Mouse (Mus musculus) lung, embryonic 15.5 days (tissue): ENCODE data around the gene Etv1. TPM values are rescaled to one million over a fixed set of nuclear protein-coding genes. Genes with fewer than 3 reads are reported as not detected.

Experiments
- ATAC-seq: fragments of 200-750 bp; cut with Nextera tagmentation; 2 replicates; pipeline ENCODE4 v1.8.0; 2017; ENCODE audit warnings: moderate number of reproducible peaks, borderline replicate concordance; ENCODE audit not compliant: low FRiP score, low TSS enrichment; ENCODE audit errors: extremely low read depth
- H3K27ac ChIP-seq: fragments of 300-500 bp; sonication (generic); 2 replicates; pipeline ENCODE4 v1.5.1; 2015; ENCODE audit warnings: moderate library complexity, mild to moderate bottlenecking, inconsistent platforms
- H3K27me3 ChIP-seq: fragments of 300-500 bp; sonication (generic); 2 replicates; pipeline ENCODE4 v1.6.1; 2015; ENCODE audit warnings: inconsistent platforms
- H3K36me3 ChIP-seq: fragments of 300-500 bp; sonication (generic); 2 replicates; pipeline ENCODE4 v1.6.1; 2015; ENCODE audit warnings: inconsistent platforms
- H3K4me1 ChIP-seq: fragments of 300-500 bp; sonication (generic); 2 replicates; pipeline ENCODE4 v1.6.1; 2015; ENCODE audit warnings: inconsistent platforms
- H3K4me2 ChIP-seq: fragments of 300-500 bp; sonication (generic); 2 replicates; pipeline ENCODE4 v1.6.1; 2015; ENCODE audit warnings: inconsistent platforms, mild to moderate bottlenecking, moderate library complexity
- H3K4me3 ChIP-seq: fragments of 300-500 bp; sonication (generic); 2 replicates; pipeline ENCODE4 v1.5.1; 2015; ENCODE audit warnings: mild to moderate bottlenecking, inconsistent platforms
- H3K9ac ChIP-seq: fragments of 300-500 bp; sonication (generic); 2 replicates; pipeline ENCODE4 v1.6.1; 2015; ENCODE audit warnings: inconsistent platforms
- H3K9me3 ChIP-seq: fragments of 300-500 bp; sonication (generic); 2 replicates; pipeline ENCODE4 v1.6.1; 2016; ENCODE audit warnings: inconsistent platforms
- WGBS: fragments of 180-500 bp; shearing (Covaris S2); methylation state at CpG from one replicate; pipeline ENCODE4 v1.1.7; 2015; 5-methylcytosine and 5-hydroxymethylcytosine counted together
- polyA plus RNA-seq: library from polyadenylated mRNA; unstranded; fragments of >200 nt; fragmentation: Nextera tagmentation; extraction: Ambion mirVana; gene quantifications from 2 replicates; pipeline ENCODE4 v1.2.1, GENCODE M21; 2015

The Etv1 gene
- 35.8 and 39.4 TPM in 2 replicates for polyA plus RNA-seq

- Histone ChIP-seq H3K4me3 (peak within 1 kb of the TSS; percentile 63), H3K4me1 (peaks cover 7% of the 10 kb centered on the region; the same call in 1 of the 2 replicates), H3K27me3 (no peaks in the 10 kb centered on the region), H3K9me3 (no peaks in the 10 kb centered on the region), H3K4me2 (peak within 1 kb of the TSS; percentile 96), H3K27ac (peak within 1 kb of the TSS; percentile 99), H3K36me3 (no peaks in the 10 kb centered on the region), H3K9ac (peak within 1 kb of the TSS; percentile 58)
- ATAC-seq, result peak; percentile 80
- under 1% methylated on average over 20 of the region's 20 CpGs for WGBS
Measured at GRCm38 (mm10) chr12:38779186-38779777, at the start of gene Etv1. TSS of gene Etv1 (plus strand) at chr12:38779380.

DNA sequence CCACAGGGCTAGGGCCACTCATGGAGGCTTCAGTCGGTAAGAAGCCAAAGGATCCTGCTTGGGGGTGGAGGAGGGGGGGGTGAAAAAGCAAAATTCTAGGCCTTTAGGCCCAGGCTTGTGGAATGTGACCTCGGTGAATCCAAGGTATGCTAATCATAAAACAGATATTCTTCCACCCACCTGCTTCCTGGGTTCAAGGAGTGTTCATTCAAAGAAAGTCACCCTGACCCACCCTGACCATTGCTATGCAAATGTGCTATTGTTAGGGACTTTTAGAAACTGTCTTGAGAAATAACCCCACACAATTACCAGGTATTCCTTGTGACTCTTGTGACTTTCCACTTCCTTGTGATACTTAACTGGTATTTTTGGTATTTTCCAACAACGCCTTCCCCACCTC, 49.5 kb upstream of the Etv1 start:
- H3K36me3 ChIP-seq, result no peaks in the 10 kb centered on the region
- H3K27ac ChIP-seq, result no peak overlapping the region
- no peaks in the 10 kb centered on the region for H3K9me3 ChIP-seq
- 77% methylated on average over 3 of the region's 3 CpGs for WGBS
- no peak for ATAC-seq
- no peak overlapping the region for H3K4me3 ChIP-seq
- H3K9ac ChIP-seq, result no peak overlapping the region
- no peaks in the 10 kb centered on the region for H3K27me3 ChIP-seq
- no peaks in the 10 kb centered on the region for H3K4me1 ChIP-seq
- no peak overlapping the region for H3K4me2 ChIP-seq

DNA sequence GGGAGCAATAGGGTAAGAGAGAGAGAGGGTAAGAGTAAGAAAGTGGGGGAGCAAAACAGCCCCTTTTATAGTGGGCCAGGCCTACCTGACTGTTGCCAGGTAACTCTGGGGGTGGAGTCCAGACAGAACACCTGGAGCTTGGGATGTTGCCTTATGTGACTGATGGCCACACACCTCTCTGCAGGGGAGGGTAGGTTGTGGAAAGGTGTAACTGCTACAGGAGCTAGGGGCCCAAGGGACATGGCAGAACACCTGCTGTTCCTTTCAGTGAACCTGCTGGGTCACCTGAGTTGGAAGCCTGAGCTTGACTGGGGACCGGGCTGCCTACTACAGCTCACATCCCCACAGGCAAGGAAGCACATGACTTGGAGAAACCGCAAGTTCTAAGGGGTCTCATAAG, 48.4 kb upstream of the Etv1 start:
- no peak overlapping the region for H3K9ac ChIP-seq
- no peaks in the 10 kb centered on the region for H3K9me3 ChIP-seq
- H3K27me3 ChIP-seq, result no peaks in the 10 kb centered on the region
- no peak for ATAC-seq
- H3K27ac ChIP-seq, result no peak overlapping the region
- H3K4me3 ChIP-seq, result no peak overlapping the region
- H3K4me2 ChIP-seq, result no peak overlapping the region
- H3K4me1 ChIP-seq, result no peaks in the 10 kb centered on the region
- WGBS, result 87% methylated on average over 2 of the region's 2 CpGs
- no peaks in the 10 kb centered on the region for H3K36me3 ChIP-seq

DNA sequence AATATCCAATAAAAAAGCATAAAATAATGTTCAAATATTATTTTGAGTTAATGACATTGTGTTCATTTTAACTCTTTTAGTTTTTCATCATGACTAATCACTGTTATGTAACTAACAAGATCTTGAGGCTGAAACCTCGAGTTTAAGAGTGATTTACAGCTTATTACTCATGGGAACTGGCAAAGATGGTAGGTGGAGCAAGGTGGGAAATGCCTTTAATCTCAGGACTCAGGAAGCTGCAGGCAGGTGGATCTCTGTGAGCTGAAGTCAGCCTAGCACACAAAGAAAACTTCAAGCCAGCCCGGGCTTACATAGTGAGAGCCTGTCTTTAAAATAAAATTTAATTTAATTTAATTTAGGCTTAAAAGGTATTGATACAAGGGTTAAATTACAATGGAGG, 19.9 kb upstream of the Etv1 start:
- WGBS, result 38% methylated on average over 2 of the region's 2 CpGs
- H3K9ac ChIP-seq, result no peak overlapping the region
- no peak overlapping the region for H3K27ac ChIP-seq
- H3K4me3 ChIP-seq, result no peak overlapping the region
- H3K9me3 ChIP-seq, result no peaks in the 10 kb centered on the region
- no peaks in the 10 kb centered on the region for H3K36me3 ChIP-seq
- H3K4me2 ChIP-seq, result no peak overlapping the region
- no peak for ATAC-seq
- H3K27me3 ChIP-seq, result no peaks in the 10 kb centered on the region
- H3K4me1 ChIP-seq, result no peaks in the 10 kb centered on the region

GRCm38 (mm10) chr12:38777316-38777715, 1.9 kb upstream of the Etv1 start:
- Histone ChIP-seq H3K36me3 (no peaks in the 10 kb centered on the region), H3K27me3 (no peaks in the 10 kb centered on the region), H3K4me1 (peaks cover 7% of the 10 kb centered on the region; the same call in 1 of the 2 replicates), H3K27ac (peak overlapping the region; percentile 99), H3K4me3 (0 out of 2 replicates have a peak overlapping the region, but pooled peaks have one; percentile 63), H3K4me2 (peak overlapping the region; percentile 96), H3K9me3 (no peaks in the 10 kb centered on the region), H3K9ac (no peak overlapping the region)
- no peak for ATAC-seq
- 67% methylated on average over 7 of the region's 7 CpGs for WGBS

- H3K9ac ChIP-seq, result 0 out of 2 replicates have a peak overlapping the region, but pooled peaks have one; percentile 2
- ATAC-seq, result no peak
- peak overlapping the region; percentile 96 for H3K4me2 ChIP-seq
- H3K4me1 ChIP-seq, result peaks cover 7% of the 10 kb centered on the region; the same call in 1 of the 2 replicates
- no peaks in the 10 kb centered on the region for H3K36me3 ChIP-seq
- H3K4me3 ChIP-seq, result peak overlapping the region; percentile 63
- H3K27ac ChIP-seq, result peak overlapping the region; percentile 99
- no peaks in the 10 kb centered on the region for H3K9me3 ChIP-seq
- whole genome bisulfite sequencing, result 10% methylated on average over 6 of the region's 6 CpGs
- H3K27me3 ChIP-seq, result no peaks in the 10 kb centered on the region
Measured at GRCm38 (mm10) chr12:38777957-38778298, 1.3 kb upstream of the Etv1 start.

DNA sequence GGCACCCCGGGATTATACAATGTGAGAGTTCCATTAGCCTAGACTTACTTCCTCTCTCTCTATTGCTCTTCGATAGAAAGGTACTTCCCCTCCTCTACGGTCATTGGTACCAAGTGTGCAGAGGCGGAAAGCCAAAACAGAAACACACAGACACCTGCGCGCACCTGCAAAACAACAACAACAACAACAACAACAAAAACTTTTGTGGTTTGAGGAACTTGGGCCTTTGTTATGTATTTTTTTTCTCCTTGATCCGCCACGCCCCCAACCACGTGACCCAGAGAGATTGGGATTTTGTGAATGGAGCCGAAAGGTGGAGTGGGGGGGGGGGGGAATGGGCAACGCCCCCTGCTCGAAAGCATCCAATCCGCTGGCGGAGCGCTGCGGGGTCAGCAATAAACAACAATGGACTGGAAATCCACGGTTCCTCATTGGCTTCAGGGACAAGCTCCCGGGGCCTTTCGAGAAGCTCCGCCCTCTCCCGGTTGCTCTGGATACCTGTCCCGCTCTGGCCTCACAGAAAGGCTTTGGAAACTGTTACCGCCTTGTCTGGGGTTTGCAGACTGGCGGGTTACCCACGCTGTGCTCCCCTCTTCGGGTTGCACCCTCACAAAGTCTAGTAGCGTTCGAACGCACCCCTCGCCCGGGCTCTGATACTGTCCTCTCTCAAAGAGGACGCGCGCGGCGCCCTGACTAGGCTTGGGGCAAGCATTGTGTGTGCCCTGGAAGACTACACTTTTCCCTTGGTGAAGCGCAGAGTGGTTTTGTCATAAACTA, 693 bp upstream of the Etv1 start:
- peaks cover 7% of the 10 kb centered on the region; the same call in 1 of the 2 replicates for H3K4me1 ChIP-seq
- H3K27ac ChIP-seq, result peak overlapping the region; percentile 99
- peak overlapping the region; percentile 63 for H3K4me3 ChIP-seq
- WGBS, result under 1% methylated on average over 37 of the region's 37 CpGs
- no peaks in the 10 kb centered on the region for H3K9me3 ChIP-seq
- peak overlapping the region; percentile 58 for H3K9ac ChIP-seq
- H3K4me2 ChIP-seq, result peak overlapping the region; percentile 96
- H3K27me3 ChIP-seq, result no peaks in the 10 kb centered on the region
- H3K36me3 ChIP-seq, result no peaks in the 10 kb centered on the region
- ATAC-seq, result peak; percentile 89

DNA sequence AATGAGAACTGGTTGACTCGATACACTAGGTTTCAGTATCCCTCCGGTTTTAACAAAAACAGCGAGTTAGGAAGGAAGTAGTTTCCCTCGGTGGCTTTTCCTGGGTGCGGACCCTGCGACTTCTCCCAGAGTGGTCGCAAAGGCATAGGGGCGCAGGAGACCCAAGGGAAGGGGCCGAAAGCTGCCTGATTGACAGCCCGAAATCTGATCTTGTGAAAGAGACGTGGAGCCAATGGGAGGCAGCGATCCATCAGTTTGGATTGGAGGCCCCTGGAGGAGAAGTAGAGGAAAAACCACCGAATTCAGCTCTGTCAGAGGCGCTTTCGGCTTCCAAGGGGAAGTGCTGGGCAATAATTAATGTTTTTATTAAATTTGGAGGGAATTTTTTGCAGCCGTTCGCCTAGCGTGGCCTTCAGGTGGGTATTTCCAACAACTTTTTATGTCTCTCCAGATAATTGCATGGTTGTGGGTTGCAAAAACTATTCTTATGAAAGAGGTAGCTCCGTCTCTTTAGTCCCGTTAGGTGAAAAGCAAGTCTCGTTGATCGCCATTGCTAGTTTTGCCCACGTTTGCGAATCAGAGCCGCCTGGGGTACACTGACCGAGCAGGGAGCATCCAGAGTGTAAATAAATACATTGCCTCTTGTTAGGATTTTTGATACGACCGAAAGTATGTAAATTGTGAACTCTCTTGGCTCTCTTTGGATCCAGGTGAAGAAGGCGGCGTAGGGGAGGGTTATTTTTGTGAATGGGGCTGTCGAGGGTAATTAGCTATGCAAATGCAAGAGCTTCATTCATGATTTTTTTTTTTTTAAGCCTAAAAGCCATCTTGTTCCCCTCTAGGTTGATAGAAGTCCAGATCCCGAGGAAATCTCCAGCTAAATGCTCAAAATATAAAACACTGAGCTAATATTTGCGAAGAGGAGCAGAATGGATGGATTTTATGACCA, 1.1 kb downstream of the Etv1 start:
- under 1% methylated on average over 33 of the region's 33 CpGs for WGBS
- Histone ChIP-seq H3K27ac (peak overlapping the region; percentile 99), H3K27me3 (no peaks in the 10 kb centered on the region), H3K4me2 (peak overlapping the region; percentile 96), H3K4me1 (peaks cover 7% of the 10 kb centered on the region; the same call in 1 of the 2 replicates), H3K36me3 (no peaks in the 10 kb centered on the region), H3K9me3 (no peaks in the 10 kb centered on the region), H3K9ac (peak overlapping the region; percentile 58), H3K4me3 (peak overlapping the region; percentile 63)
- peak; percentile 62 for ATAC-seq

DNA sequence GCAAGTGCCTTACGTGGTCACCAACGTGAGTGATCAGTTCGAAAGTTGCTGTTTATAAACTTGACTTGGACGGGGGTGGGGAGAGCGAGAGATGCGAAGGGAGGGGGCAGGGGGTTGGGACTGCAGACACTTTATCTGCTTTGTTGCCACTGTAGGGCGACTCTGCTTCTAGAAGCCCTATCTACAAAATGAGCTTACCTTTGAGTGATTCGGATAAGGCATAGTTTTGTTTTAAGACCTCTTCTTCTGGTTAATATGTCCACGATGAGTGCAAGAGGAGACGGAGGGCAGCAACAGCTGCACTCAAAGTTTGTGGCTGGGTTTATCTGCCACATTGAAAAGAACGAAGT, 1.8 kb downstream of the Etv1 start:
- H3K4me3 ChIP-seq, result peak overlapping the region; percentile 63
- H3K9ac ChIP-seq, result peak overlapping the region; percentile 58
- no peaks in the 10 kb centered on the region for H3K36me3 ChIP-seq
- no peak for ATAC-seq
- no peaks in the 10 kb centered on the region for H3K27me3 ChIP-seq
- peak overlapping the region; percentile 96 for H3K4me2 ChIP-seq
- peaks cover 7% of the 10 kb centered on the region; the same call in 1 of the 2 replicates for H3K4me1 ChIP-seq
- H3K9me3 ChIP-seq, result no peaks in the 10 kb centered on the region
- peak overlapping the region; percentile 99 for H3K27ac ChIP-seq
- WGBS, result under 1% methylated on average over 11 of the region's 11 CpGs

DNA sequence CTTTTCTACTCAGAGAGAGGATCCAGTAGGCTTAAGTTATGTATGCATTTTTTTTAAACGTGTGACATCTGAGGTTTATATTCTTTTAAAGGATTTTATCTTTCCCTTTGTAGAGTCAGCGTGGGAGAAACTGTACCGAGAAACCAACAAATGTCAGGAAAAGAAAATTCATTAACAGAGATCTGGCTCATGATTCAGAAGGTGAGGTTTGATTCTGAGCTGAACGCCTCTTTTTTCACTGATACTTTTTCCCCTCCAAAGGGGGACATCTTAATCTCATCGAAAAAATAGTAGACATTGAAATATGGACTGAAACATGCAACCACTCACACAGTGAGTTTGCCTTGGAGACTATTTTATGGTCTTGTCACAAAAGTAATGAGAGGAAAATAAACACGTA, 2.5 kb downstream of the Etv1 start:
- Histone ChIP-seq H3K27ac (peak overlapping the region; percentile 99; the same call in 1 of the 2 replicates), H3K4me2 (peak overlapping the region; percentile 96), H3K9me3 (no peaks in the 10 kb centered on the region), H3K36me3 (no peaks in the 10 kb centered on the region), H3K4me1 (peaks cover 7% of the 10 kb centered on the region; the same call in 1 of the 2 replicates), H3K9ac (peak overlapping the region; percentile 58; the same call in 1 of the 2 replicates), H3K4me3 (peak overlapping the region; percentile 63), H3K27me3 (no peaks in the 10 kb centered on the region)
- 25% methylated on average over 6 of the region's 6 CpGs for WGBS
- no peak for ATAC-seq

- H3K4me3 ChIP-seq, result peak overlapping the region; percentile 3; the same call in 1 of the 2 replicates
- no peaks in the 10 kb centered on the region for H3K27me3 ChIP-seq
- H3K36me3 ChIP-seq, result no peaks in the 10 kb centered on the region
- H3K9ac ChIP-seq, result no peak overlapping the region; the same call in 1 of the 2 replicates
- no peak for ATAC-seq
- no peak overlapping the region for H3K27ac ChIP-seq
- peak overlapping the region; percentile 42 for H3K4me2 ChIP-seq
- peaks cover 7% of the 10 kb centered on the region; the same call in 1 of the 2 replicates for H3K4me1 ChIP-seq
- no peaks in the 10 kb centered on the region for H3K9me3 ChIP-seq
- WGBS, result 55% methylated on average over 1 of the region's 1 CpGs
Measured at GRCm38 (mm10) chr12:38783291-38783690, 4.1 kb downstream of the Etv1 start.
